Mouse (Mus musculus): Measurements from ENCODE around the gene Sipa1l2. TPM values are rescaled to one million over a fixed set of nuclear protein-coding genes. Genes with fewer than 3 reads are reported as not detected.
"Not testable (repeated sequence)": the region's sequence is repeated elsewhere in the genome, so short reads cannot be mapped to it uniquely, and the experiment has no call there.

Gene Sipa1l2
- polyA plus RNA-seq, 1 experiment: 6.5 TPM

GRCm38 (mm10) chr8:125406453-125406852, 163.2 kb downstream of the Sipa1l2 start:
- Histone ChIP-seq H3K79me2 (ENCODE audit: control insufficient read depth, insufficient read depth) (no peaks in the 10 kb centered on the region), H3K4me3 (ENCODE audit: insufficient read depth, poor library complexity, severe bottlenecking) (no peak overlapping the region), H3K36me3 (ENCODE audit: control insufficient read depth, insufficient read depth) (no peaks in the 10 kb centered on the region), H3ac (ENCODE audit: control insufficient read depth, insufficient read length, low read depth) (no peak overlapping the region), H3K27me3 (ENCODE audit: control insufficient read depth, insufficient read depth, insufficient read length) (no peaks in the 10 kb centered on the region), H3K79me3 (ENCODE audit: low read depth) (no peaks in the 10 kb centered on the region)
- TF ChIP-seq CTCF (IDR thresholded peaks at IDR 0.05; ENCODE audit: control insufficient read depth, insufficient read depth, insufficient read length) (no peak), USF1 (IDR thresholded peaks at IDR 0.05; ENCODE audit: low read depth) (no peak), MYOD1 (IDR thresholded peaks at IDR 0.05; ENCODE audit: control insufficient read depth, insufficient read length, low read depth) (no peak), CEBPB (IDR thresholded peaks at IDR 0.05; ENCODE audit: low read depth) (no peak), MAX (IDR thresholded peaks at IDR 0.05) (no peak), MYOG (IDR thresholded peaks at IDR 0.05; ENCODE audit: control insufficient read depth, extremely low read depth, insufficient read length) (no peak), FOSL1 (IDR thresholded peaks at IDR 0.05; ENCODE audit: insufficient read depth, low read length, poor library complexity, severe bottlenecking) (no peak)

GRCm38 (mm10) chr8:125401350-125401749, 168.3 kb downstream of the Sipa1l2 start:
- Histone ChIP-seq H3K79me2 (ENCODE audit: control insufficient read depth, insufficient read depth) (no peaks in the 10 kb centered on the region), H3K36me3 (ENCODE audit: control insufficient read depth, insufficient read depth) (no peaks in the 10 kb centered on the region), H3K27me3 (ENCODE audit: control insufficient read depth, insufficient read depth, insufficient read length) (no peaks in the 10 kb centered on the region), H3K79me3 (ENCODE audit: low read depth) (no peaks in the 10 kb centered on the region), H3K4me3 (ENCODE audit: insufficient read depth, poor library complexity, severe bottlenecking) (no peak overlapping the region), H3ac (ENCODE audit: control insufficient read depth, insufficient read length, low read depth) (no peak overlapping the region)
- TF ChIP-seq CTCF (IDR thresholded peaks at IDR 0.05; ENCODE audit: control insufficient read depth, insufficient read depth, insufficient read length) (no peak), USF1 (IDR thresholded peaks at IDR 0.05; ENCODE audit: low read depth) (peak; percentile 21)

- no peaks in the 10 kb centered on the region for H3K79me3 ChIP-seq (ENCODE audit: low read depth)
- no peak for TF ChIP-seq CTCF (IDR thresholded peaks at IDR 0.05; ENCODE audit: control insufficient read depth, insufficient read depth, insufficient read length)
- TF ChIP-seq CEBPB (IDR thresholded peaks at IDR 0.05; ENCODE audit: low read depth): no peak
- no peak for TF ChIP-seq MYOD1 (IDR thresholded peaks at IDR 0.05; ENCODE audit: control insufficient read depth, insufficient read length, low read depth)
- no peak for TF ChIP-seq MYOG (IDR thresholded peaks at IDR 0.05; ENCODE audit: control insufficient read depth, extremely low read depth, insufficient read length)
- TF ChIP-seq FOSL1 (IDR thresholded peaks at IDR 0.05; ENCODE audit: insufficient read depth, low read length, poor library complexity, severe bottlenecking): no peak
- no peak for TF ChIP-seq MAX (IDR thresholded peaks at IDR 0.05)
- TF ChIP-seq USF1 (IDR thresholded peaks at IDR 0.05; ENCODE audit: low read depth): no peak
- H3K79me2 ChIP-seq (ENCODE audit: control insufficient read depth, insufficient read depth): no peaks in the 10 kb centered on the region
- H3K4me3 ChIP-seq (ENCODE audit: insufficient read depth, poor library complexity, severe bottlenecking): no peak overlapping the region
- no peaks in the 10 kb centered on the region for H3K36me3 ChIP-seq (ENCODE audit: control insufficient read depth, insufficient read depth)
- H3ac ChIP-seq (ENCODE audit: control insufficient read depth, insufficient read length, low read depth): no peak overlapping the region
- H3K27me3 ChIP-seq (ENCODE audit: control insufficient read depth, insufficient read depth, insufficient read length): no peaks in the 10 kb centered on the region
Observed at GRCm38 (mm10) chr8:125397981-125398380, 171.6 kb downstream of the Sipa1l2 start.

GRCm38 (mm10) chr8:125395682-125396081, 173.9 kb downstream of the Sipa1l2 start:
- not testable (repeated sequence) for H3K27me3 ChIP-seq (ENCODE audit: control insufficient read depth, insufficient read depth, insufficient read length); H3K79me2 ChIP-seq (ENCODE audit: control insufficient read depth, insufficient read depth); H3ac ChIP-seq (ENCODE audit: control insufficient read depth, insufficient read length, low read depth); H3K79me3 ChIP-seq (ENCODE audit: low read depth); H3K4me3 ChIP-seq (ENCODE audit: insufficient read depth, poor library complexity, severe bottlenecking); H3K36me3 ChIP-seq (ENCODE audit: control insufficient read depth, insufficient read depth)

- H3K79me3 ChIP-seq (ENCODE audit: low read depth): no peaks in the 10 kb centered on the region
- H3ac ChIP-seq (ENCODE audit: control insufficient read depth, insufficient read length, low read depth): no peak overlapping the region
- no peaks in the 10 kb centered on the region for H3K27me3 ChIP-seq (ENCODE audit: control insufficient read depth, insufficient read depth, insufficient read length)
- no peak overlapping the region for H3K4me3 ChIP-seq (ENCODE audit: insufficient read depth, poor library complexity, severe bottlenecking)
- H3K79me2 ChIP-seq (ENCODE audit: control insufficient read depth, insufficient read depth): no peaks in the 10 kb centered on the region
- no peaks in the 10 kb centered on the region for H3K36me3 ChIP-seq (ENCODE audit: control insufficient read depth, insufficient read depth)
- TF ChIP-seq MAX (IDR thresholded peaks at IDR 0.05) (no peak), MYOG (IDR thresholded peaks at IDR 0.05; ENCODE audit: control insufficient read depth, extremely low read depth, insufficient read length) (no peak)
Observed at GRCm38 (mm10) chr8:125395032-125395431, 174.6 kb downstream of the Sipa1l2 start.

- H3K4me3 ChIP-seq (ENCODE audit: insufficient read depth, poor library complexity, severe bottlenecking): no peak overlapping the region
- TF ChIP-seq MYOG (IDR thresholded peaks at IDR 0.05; ENCODE audit: control insufficient read depth, extremely low read depth, insufficient read length) (no peak), CEBPB (IDR thresholded peaks at IDR 0.05; ENCODE audit: low read depth) (no peak), MYOD1 (IDR thresholded peaks at IDR 0.05; ENCODE audit: control insufficient read depth, insufficient read length, low read depth) (no peak), MAX (IDR thresholded peaks at IDR 0.05) (no peak), CTCF (IDR thresholded peaks at IDR 0.05; ENCODE audit: control insufficient read depth, insufficient read depth, insufficient read length) (no peak), USF1 (IDR thresholded peaks at IDR 0.05; ENCODE audit: low read depth) (no peak), FOSL1 (IDR thresholded peaks at IDR 0.05; ENCODE audit: insufficient read depth, low read length, poor library complexity, severe bottlenecking) (no peak)
- H3ac ChIP-seq (ENCODE audit: control insufficient read depth, insufficient read length, low read depth): no peak overlapping the region
- no peaks in the 10 kb centered on the region for H3K27me3 ChIP-seq (ENCODE audit: control insufficient read depth, insufficient read depth, insufficient read length)
- no peaks in the 10 kb centered on the region for H3K79me2 ChIP-seq (ENCODE audit: control insufficient read depth, insufficient read depth)
- no peaks in the 10 kb centered on the region for H3K79me3 ChIP-seq (ENCODE audit: low read depth)
- no peaks in the 10 kb centered on the region for H3K36me3 ChIP-seq (ENCODE audit: control insufficient read depth, insufficient read depth)
Observed at GRCm38 (mm10) chr8:125391685-125392084, 177.9 kb downstream of the Sipa1l2 start.
